Mouse (Mus musculus) brain, embryonic 14.5 days (tissue): ENCODE data around the gene Wdfy2. TPM values are rescaled to one million over a fixed set of nuclear protein-coding genes. Genes with fewer than 3 reads are reported as not detected.

Experiments
- DNase-seq: peaks from one replicate; pipeline ENCODE4 v3.0.0-alpha.2; 2011; ENCODE audit warnings: low read depth
- CTCF ChIP-seq: fragments of 200-500 bp; IDR thresholded peaks from 2 replicates; pipeline ENCODE4 v1.5.1; 2012; ENCODE audit warnings: inconsistent platforms, mild to moderate bottlenecking, moderate library complexity, borderline replicate concordance; ENCODE audit not compliant: insufficient read depth, insufficient read length; ENCODE audit errors: extremely low read depth
- POLR2A ChIP-seq: fragments of 200-500 bp; IDR thresholded peaks from 2 replicates; pipeline ENCODE4 v1.6.1; 2012; ENCODE audit warnings: mild to moderate bottlenecking, inconsistent platforms, borderline replicate concordance; ENCODE audit not compliant: poor library complexity, insufficient read depth, insufficient read length, severe bottlenecking; ENCODE audit errors: extremely low read depth
- polyA plus RNA-seq: library from polyadenylated mRNA; depleted of rRNA; stranded (reverse); fragments of >200 nt; gene quantifications from 2 replicates; pipeline ENCODE4 v1.2.3, GENCODE M21; 2012

The Wdfy2 gene
- polyA plus RNA-seq, 1 experiment = 15.4 TPM

DNA sequence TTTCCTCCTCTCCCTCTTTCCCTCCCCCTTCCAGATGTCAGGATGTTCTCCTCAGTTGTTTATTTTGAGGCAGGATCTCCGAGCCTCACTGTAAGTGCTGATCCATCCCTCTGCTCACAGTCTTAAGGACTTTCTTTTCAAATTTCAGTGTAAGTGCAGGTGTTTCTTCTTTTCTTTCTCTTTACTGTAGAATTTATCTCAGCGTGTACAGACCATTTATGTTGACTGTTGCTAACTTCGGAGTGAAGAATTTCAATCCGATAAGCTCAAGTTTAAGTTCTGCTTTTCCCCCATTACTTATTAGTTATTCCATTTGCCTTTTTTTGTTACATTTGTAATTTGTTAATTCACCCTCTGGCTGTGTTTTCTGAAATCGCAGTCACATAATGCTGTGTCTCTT lies 29.6 kb downstream of the Wdfy2 start:
- no peak for DNase-seq
- TF ChIP-seq CTCF (no peak), POLR2A (no peak)

DNA sequence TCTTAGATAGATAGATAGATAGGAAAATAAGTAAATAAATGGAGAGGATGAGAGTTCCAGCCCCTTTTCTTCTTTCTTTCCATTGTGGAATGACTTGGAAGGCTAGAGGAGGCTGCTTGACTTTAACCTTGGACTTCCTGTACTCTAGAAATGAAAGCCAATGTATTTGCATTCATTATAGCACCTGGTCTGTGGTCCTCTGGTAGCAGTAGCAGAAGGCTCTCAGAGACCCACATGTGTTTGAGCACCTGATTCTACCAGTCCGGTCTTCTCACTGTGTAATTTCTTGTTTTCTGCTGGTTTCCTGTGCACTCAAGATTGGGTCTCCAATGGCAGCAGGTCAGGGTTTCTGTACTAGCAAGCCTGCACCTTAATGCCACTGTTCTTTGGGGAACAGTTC lies 30.1 kb downstream of the Wdfy2 start:
- TF ChIP-seq POLR2A = no peak
- no peak for TF ChIP-seq CTCF
- no peak for DNase-seq

DNA sequence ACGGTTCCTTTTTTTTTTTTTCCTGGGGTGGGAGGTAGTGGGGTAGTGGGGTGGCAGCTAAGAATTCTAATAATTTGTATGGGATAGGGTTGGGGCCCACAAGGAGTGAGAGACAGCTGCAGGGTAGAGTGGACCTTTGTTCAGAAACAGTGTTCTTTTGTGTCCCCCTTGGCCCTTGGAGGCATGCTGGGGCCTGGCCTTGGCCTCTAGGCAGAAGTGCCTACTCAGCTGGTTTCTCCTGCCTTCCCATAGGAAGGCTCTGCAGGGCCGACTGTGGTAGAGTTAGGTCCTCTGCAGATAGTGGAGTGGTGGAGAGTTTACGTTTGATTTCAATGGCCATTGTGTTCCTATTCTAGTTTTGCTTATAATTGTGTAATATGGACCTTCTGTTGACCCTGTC lies 30.8 kb downstream of the Wdfy2 start:
- TF ChIP-seq CTCF (no peak), POLR2A (no peak)
- no peak for DNase-seq

DNA sequence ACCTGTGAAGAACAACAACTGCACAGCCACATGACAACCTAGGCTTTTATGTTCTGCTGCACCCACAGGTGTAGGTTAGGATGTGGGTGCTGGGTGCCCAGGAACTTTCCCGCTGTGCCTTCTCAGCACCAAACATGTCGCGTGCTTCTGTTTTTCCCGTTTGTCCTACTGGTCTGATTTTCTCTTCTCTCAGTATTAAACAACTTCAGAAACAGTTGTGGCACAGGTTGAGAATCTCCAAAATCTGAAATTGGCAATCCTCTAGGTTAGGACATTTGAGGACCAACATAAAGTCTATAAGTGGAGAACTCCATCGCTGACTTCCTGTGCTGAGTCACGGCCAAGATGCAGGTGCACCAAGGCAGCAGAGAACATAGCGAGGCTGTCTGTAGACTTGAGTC lies 32.8 kb downstream of the Wdfy2 start:
- TF ChIP-seq POLR2A = no peak
- TF ChIP-seq CTCF = no peak
- DNase-seq = no peak

DNA sequence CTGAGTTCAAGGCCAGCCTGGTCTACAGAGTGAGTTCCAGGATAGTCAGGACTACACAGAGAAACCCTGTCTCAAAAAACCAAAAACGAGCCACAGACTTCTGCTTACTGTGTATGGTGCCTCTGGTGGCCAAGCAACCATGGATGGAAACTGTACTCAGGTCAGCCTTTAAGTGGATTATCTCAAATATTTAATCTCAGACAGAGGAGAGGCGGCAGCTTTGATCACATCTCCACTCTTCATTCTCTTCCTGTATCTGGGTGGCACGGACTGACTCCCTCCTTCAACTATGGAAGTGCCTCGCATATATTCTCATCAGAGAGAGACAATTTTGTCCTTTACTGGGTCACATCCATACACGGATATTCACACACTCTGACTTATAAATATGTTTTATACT lies 34.0 kb downstream of the Wdfy2 start:
- TF ChIP-seq CTCF (no peak), POLR2A (no peak)
- no peak for DNase-seq

DNA sequence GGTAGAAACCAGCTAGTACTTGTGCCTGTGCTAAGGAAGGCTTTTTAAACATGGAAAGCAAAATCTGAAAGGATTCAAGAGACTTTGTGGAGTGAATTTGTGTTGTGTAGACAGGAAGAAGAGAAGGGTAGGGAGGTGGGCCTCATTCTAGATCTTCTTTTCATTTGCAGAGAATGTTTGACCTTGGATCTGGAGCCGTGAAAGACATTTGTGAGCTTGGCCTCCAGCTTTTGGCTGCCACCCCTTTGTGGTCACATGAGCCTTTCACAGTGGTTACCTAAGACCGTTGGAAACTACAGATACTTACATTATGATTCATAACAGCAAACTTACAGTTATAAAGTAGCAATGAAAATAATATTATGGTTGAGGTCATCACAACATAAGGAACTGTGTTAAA lies 34.5 kb downstream of the Wdfy2 start:
- TF ChIP-seq POLR2A (no peak), CTCF (no peak)
- DNase-seq = no peak

DNA sequence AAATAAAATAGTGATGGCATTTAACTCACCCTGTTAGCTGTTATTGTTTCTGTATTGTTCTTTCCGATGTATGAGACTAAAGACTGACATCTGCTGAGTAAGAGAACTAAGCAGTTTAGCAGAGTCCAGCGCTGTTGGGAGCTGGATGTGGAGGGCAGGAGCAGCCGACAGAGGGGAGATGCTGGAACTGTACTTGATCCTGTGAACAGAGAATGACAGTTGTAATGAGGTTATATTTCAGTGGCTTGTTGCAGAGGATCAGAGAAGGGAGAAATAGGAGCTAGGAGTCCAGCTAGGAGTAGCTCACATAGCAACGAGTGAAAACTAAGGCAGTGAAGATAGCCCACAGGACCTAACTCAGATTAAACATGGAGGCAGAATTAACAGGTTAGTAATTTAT lies 36.3 kb downstream of the Wdfy2 start:
- peak; percentile 39 for DNase-seq
- no peak for TF ChIP-seq POLR2A

DNA sequence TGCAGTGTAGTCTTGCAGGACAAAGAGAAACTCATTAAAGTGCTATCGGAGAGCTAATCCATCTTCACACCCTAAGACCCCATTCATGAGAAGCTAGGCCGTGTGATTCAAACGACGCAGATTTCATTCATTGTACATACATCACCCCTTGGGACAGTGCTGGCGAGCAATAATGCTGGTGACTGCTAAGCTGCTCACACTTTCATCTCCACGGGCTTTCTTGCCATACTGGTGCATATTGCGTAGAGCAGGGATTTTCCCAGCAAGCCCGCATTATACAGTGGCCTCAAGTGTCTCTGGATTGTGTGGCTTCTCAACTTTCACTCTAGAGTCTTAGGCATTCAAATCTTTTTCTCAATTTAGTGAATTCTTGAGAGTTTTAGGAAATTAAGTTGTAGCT lies 36.9 kb downstream of the Wdfy2 start:
- peak; percentile 88 for DNase-seq
- TF ChIP-seq CTCF (no peak), POLR2A (no peak)

DNA sequence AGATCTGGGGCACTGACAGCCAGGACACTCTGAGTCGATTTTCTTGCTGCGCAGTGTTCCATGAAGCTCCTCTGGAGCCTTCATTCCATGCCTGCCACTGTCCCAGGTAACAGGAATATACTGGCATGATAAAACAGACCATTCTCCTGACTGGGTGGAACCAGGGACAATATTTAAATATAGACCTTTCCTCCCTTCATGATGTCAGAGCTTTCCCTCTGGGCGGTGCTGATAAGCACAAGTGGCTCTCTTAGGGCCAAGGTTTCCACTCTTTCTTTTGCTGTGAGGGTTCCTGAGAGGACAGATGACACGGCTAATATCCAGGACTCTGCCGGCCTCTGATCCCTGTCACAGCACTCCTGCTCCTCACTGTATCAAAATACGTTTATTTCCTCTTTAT lies 40.6 kb downstream of the Wdfy2 start:
- TF ChIP-seq POLR2A (no peak), CTCF (no peak)
- DNase-seq = no peak

DNA sequence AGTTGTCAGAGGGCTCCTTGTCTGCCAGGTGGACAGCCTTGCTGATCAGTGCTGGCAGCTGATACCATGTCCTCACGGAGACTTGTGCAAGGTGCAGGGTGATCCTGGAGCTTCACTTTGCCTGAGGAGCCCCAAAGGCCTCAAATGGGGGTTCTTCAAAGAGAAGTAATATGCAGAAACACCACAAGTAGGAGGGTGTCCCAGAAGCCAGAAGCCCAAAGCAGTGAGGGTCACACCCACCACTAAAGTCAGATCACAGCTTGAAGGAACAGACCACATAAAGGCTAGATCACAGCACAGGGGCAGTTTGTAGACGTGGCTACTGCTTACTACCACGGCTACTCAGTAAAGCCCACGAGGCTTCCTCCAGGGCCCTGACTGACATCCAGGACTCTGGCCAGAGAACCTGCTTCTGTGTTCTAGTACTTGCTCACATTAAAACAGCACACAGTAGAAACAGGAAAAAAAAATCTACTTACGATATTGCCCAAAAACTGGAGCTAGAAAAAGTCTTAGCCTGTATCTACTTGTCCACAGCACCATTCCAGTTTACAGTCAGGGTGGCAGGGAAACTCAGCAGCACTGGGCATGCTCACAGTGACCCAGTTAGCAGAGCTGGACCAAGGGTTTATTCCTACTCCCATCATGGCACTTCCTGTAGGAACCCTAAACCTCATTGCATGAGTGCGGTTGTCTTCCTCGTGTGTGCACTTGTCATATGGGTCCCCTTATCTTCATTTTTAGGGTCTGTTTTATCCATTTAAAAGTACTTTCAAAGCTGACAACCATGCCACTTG lies 41.4 kb downstream of the Wdfy2 start:
- DNase-seq = no peak
- TF ChIP-seq CTCF = no peak
- no peak for TF ChIP-seq POLR2A

DNA sequence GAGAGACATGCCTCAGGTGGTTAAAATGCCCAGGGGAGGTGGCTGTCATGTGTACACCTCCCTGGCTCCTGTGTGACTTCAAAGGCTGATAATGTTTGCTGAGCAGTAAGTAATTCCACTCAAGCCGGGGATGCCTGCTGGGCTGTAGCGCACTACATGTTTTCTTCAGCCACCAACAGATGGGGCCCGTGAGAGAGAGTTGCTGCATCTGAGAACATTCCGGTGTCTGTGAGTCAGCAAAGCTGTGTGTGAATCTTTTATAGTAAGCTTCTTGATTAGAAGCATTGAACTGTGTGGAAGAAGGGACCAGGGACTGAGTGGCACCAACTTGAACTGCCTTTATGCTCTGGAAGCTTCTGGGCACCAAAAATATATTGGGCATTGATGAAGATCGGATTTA lies 42.0 kb downstream of the Wdfy2 start:
- TF ChIP-seq POLR2A (no peak), CTCF (peak; percentile 69)
- DNase-seq = peak; percentile 92

DNA sequence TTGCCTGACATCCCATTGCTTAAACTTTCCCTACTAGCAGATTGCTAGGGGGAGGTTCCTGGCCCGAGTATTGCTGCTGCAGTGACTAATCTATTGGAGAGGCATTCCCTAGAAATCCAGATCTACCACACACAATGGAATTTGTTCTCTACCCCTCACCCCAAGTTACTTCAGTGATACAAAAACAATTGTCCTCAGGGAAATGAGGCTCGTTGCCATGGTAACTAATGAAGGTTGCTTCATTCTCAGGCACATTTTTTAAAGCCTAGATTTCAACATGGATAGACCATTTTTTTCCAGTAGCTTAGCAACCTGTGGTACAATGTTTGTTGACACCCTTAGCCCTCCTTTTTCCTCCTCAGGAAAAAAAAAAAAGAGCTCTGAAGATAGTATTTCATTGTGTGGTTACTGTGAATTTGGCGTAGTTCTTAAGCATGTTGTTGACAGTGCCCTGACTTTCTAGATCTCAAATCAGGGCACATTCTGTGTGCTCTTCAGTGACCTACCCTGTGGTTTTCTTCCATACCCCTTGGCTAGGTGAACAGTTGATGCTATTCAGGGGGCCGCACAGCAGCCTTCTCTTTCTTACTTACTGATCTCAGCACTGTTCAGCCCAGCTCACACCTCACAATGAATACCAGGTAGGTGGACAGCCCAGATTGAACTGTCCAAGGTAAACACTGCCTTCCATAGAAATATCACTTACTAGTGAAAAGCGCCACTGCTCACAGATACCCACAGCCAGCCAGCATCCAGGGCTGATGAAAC lies 42.8 kb downstream of the Wdfy2 start:
- DNase-seq = peak; percentile 93
- TF ChIP-seq CTCF (no peak), POLR2A (no peak)

DNA sequence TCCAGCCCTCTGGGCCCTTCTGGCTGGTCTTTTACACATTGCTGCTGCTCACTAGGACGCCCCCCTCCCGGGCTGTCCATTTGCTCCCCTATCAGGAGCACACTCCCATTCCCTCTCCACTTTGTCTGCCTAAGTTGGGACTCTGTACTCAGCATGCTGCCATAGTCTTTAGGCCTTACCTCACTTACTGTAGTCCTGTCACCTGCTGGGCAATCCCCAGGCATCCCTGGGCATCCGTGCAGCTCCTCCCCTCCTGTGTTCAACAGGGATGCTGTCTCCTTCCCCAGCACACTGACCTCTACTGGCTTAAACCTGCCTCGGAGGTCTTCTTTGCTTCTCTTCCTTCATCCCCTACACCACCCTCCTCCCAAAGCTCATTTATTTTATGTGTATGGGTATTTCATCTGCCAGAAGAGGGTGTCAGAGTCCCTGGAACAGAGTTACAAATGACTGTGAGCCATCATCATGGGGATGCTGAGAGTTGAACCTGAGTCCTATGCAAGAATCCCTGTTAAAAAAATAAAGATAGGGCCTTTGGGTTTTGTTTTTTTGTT lies 44.7 kb downstream of the Wdfy2 start:
- DNase-seq = no peak

More for the DNA sequence above, 44.7 kb downstream of the Wdfy2 start:
- TF ChIP-seq CTCF = peak; percentile 31; the same call in 1 of the 2 replicates
- TF ChIP-seq POLR2A = no peak
